Mouse (Mus musculus) E14TG2a.4 (cell line): ENCODE results near the gene Il15.

ENCODE experiments used
- CTCF ChIP-seq: conservative IDR thresholded peaks from 2 replicates; pipeline ENCODE4 v1.5.1; 2014; ENCODE audit warnings: low read length
- NANOG ChIP-seq: IDR thresholded peaks from 2 replicates; pipeline ENCODE4 v1.6.1; 2014; ENCODE audit warnings: borderline replicate concordance, low read length, mixed read lengths

GRCm38 (mm10) chr8:82404068-82404467 lies 1.0 kb upstream of the Il15 start:
- TF ChIP-seq CTCF (no peak), NANOG (no peak)
